15 mouse cellular contexts compared by ENCODE assay signal in the genomic region with DNA sequence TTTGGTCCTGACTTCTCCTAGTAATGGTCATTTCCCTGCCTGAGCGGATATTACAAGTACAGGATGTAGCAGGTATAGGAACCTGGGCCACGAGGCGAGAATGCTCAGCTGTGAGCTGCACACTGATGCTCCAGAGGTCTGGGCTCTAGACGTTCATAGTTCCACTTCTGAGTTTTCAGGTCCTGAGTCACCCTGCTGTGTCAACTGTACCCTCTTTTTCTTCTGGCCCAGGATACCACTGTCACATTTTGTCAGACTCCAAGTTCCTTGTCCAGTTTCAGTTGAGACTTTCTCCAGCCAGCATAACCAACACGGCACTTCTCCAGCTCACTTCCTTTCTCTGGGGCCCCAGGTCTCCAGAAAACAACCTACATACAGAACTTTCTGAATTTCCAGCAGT. TPM values are rescaled to one million over a fixed set of nuclear protein-coding genes. Genes with fewer than 3 reads are reported as not detected.
A peak's percentile ranks its signal among the peaks of the same experiment; 100 is the strongest.
DNase-seq lines count a peak whose midpoint lies in the region; ATAC-seq and TF ChIP-seq lines count a peak whose summit lies in the region.
"Had no signal": no experiment of that assay in that cellular context is flagged by ENCODE, and none has a peak within 500 bp of the region (broad histone marks: within the 10 kb centered on the region; RNA-seq: fewer than 3 reads in every experiment).

No protein-coding gene starts in this region.

- no peak for TF ChIP-seq POLR2A in CH12.LX (IDR thresholded peaks at IDR 0.05; ENCODE audit: low read depth, low read length)

- H3K79me2 ChIP-seq in CH12.LX (replicated peaks; ENCODE audit: control insufficient read depth, extremely low read depth, insufficient read depth, poor library complexity, severe bottlenecking), result no peaks in the 10 kb centered on the region

- H3K4me3 ChIP-seq in liver, embryonic 13.5 days (replicated peaks), result no peak overlapping the region
- no peak overlapping the region for H3K4me3 ChIP-seq in CH12.LX (replicated peaks in 1 of 3; ENCODE audit: low read depth in 2 of 3, low read length in 2 of 3, poor library complexity in 1 of 3)
- no peak overlapping the region for H3K4me3 ChIP-seq in midbrain, embryonic 11.5 days (ENCODE audit: low read depth, low read length)
- H3K4me3 ChIP-seq: embryonic facial prominence, embryonic 15.5 days; limb, embryonic 10.5 days had no signal

- TF ChIP-seq RAD21 in CH12.LX (IDR thresholded peaks at IDR 0.05; ENCODE audit: low read depth, low read length), result no peak

- H3K27ac ChIP-seq in liver, embryonic 13.5 days, result peak overlapping the region; percentile 34; the same call in 1 of the 2 replicates
- H3K27ac ChIP-seq in CH12.LX (ENCODE audit: insufficient read depth, low read depth), result peak overlapping the region; percentile 40; the same call in 1 of the 2 replicates
- no peak overlapping the region for H3K27ac ChIP-seq in midbrain, embryonic 11.5 days (ENCODE audit: low read depth, low read length)
- H3K27ac ChIP-seq: embryonic facial prominence, embryonic 15.5 days; limb, embryonic 10.5 days had no signal

- no peak for ATAC-seq in liver, embryonic 13.5 days (ENCODE audit: low read depth)
- ATAC-seq in granulocyte monocyte progenitor cell, adult 5-6 weeks (replicated peaks; ENCODE audit: poor library complexity, severe bottlenecking), result peak; percentile 72
- ATAC-seq in midbrain, embryonic 11.5 days (ENCODE audit: low FRiP score), result no peak

- in situ Hi-C loops in CH12.LX (cut with MboI; ENCODE audit: low pct_ligation_motif_present, low pct_unique_long_range_greater_than_20kb, low sequenced_read_pairs), result no loop called here

- H3K36me3 ChIP-seq in liver, embryonic 13.5 days, result no peaks in the 10 kb centered on the region
- no peaks in the 10 kb centered on the region for H3K36me3 ChIP-seq in CH12.LX (replicated peaks in 1 of 2; ENCODE audit: control insufficient read depth in 1 of 2, insufficient read depth in 1 of 2, low read length in 1 of 2)
- no peaks in the 10 kb centered on the region for H3K36me3 ChIP-seq in midbrain, embryonic 11.5 days (ENCODE audit: control insufficient read depth, insufficient read depth, low read length)
- H3K36me3 ChIP-seq: embryonic facial prominence, embryonic 15.5 days; limb, embryonic 10.5 days had no signal

- TF ChIP-seq EP300 in CH12.LX (IDR thresholded peaks at IDR 0.05; ENCODE audit: low read length), result peak; percentile 34; the same call in 1 of the 2 replicates

- H3K9ac ChIP-seq in liver, embryonic 13.5 days, result no peak overlapping the region
- 0 out of 2 replicates have a peak overlapping the region, but pooled peaks have one; percentile 14 for H3K9ac ChIP-seq in CH12.LX (ENCODE audit: insufficient read depth, low read depth)
- no peak overlapping the region for H3K9ac ChIP-seq in midbrain, embryonic 11.5 days (ENCODE audit: low read length)
- H3K9ac ChIP-seq: embryonic facial prominence, embryonic 15.5 days had no signal

- TF ChIP-seq CTCF in CH12.LX (conservative IDR thresholded peaks at IDR 0.05 in 1 of 2, IDR thresholded peaks at IDR 0.05 in 1 of 2; ENCODE audit: low read depth in 2 of 2, low read length in 2 of 2), result no peak

- WGBS in liver, embryonic 13.5 days (ENCODE audit: insufficient replicate concordance), result 46% methylated on average over 5 of the region's 5 CpGs
- 89% methylated on average over 5 of the region's 5 CpGs for WGBS in midbrain, embryonic 11.5 days

- H3K9me3 ChIP-seq in liver, embryonic 13.5 days (replicated peaks), result no peaks in the 10 kb centered on the region
- no peaks in the 10 kb centered on the region for H3K9me3 ChIP-seq in CH12.LX (replicated peaks; ENCODE audit: low read length)
- H3K9me3 ChIP-seq in midbrain, embryonic 11.5 days (ENCODE audit: control insufficient read depth, low read length), result no peaks in the 10 kb centered on the region
- H3K9me3 ChIP-seq: embryonic facial prominence, embryonic 15.5 days; limb, embryonic 10.5 days had no signal

- dilution Hi-C loops in CH12.LX (cut with MboI; ENCODE audit: extremely low pct_ligation_motif_present, extremely low pct_unique_long_range_greater_than_20kb, low sequenced_read_pairs), result no loop called here

- no peaks in the 10 kb centered on the region for H3K27me3 ChIP-seq in liver, embryonic 13.5 days
- no peaks in the 10 kb centered on the region for H3K27me3 ChIP-seq in CH12.LX (replicated peaks)
- H3K27me3 ChIP-seq in midbrain, embryonic 11.5 days (ENCODE audit: control insufficient read depth, insufficient read depth, low read length), result no peaks in the 10 kb centered on the region
- H3K27me3 ChIP-seq: embryonic facial prominence, embryonic 15.5 days had no signal

- DNase-seq in liver, embryonic 13.5 days, result no peak
- DNase-seq in liver (no peak), CH12.LX (ENCODE audit: extremely low read depth) (peak; percentile 24)
- peak; percentile 28 for DNase-seq in naive thymus-derived CD4-positive, alpha-beta T cell, adult 2 months (ENCODE audit: low read depth)
- DNase-seq in retina, postnatal 1 day, result no peak
- DNase-seq in midbrain, embryonic 11.5 days (ENCODE audit: low spot score, missing footprints), result no peak
- DNase-seq: cerebellum, adult 8-10 months; gastrocnemius, postnatal 36 days; kidney, postnatal 14 days; lung, adult 18-20 months; right cerebral cortex, adult 18-20 months had no signal

- no peak overlapping the region for H3K4me2 ChIP-seq in liver, embryonic 13.5 days
- peak overlapping the region; percentile 74 for H3K4me2 ChIP-seq in CH12.LX (ENCODE audit: insufficient read depth, low read depth, poor library complexity, severe bottlenecking)
- no peak overlapping the region for H3K4me2 ChIP-seq in midbrain, embryonic 11.5 days
- H3K4me2 ChIP-seq: embryonic facial prominence, embryonic 15.5 days; heart, embryonic 11.5 days had no signal

- H3K4me1 ChIP-seq in liver, embryonic 13.5 days (replicated peaks), result peaks cover 22% of the 10 kb centered on the region; the same call in 1 of the 2 replicates
- H3K4me1 ChIP-seq in CH12.LX (ENCODE audit: control insufficient read depth in 1 of 2, insufficient read depth in 2 of 2), result peaks cover 17 to 72% of the 10 kb centered on the region in 2 experiments
- no peaks in the 10 kb centered on the region for H3K4me1 ChIP-seq in midbrain, embryonic 11.5 days (ENCODE audit: control insufficient read depth, insufficient read depth, low read length)
- H3K4me1 ChIP-seq: embryonic facial prominence, embryonic 15.5 days had no signal

TF ChIP-seq in CH12.LX, 34 proteins besides CTCF, POLR2A, EP300 and RAD21 (continues in another document):
- TF ChIP-seq TCF12 (IDR thresholded peaks at IDR 0.05; ENCODE audit: low read depth, low read length) (0 out of 2 replicates have a peak, but pooled peaks have one; percentile 28), ZMIZ1 (IDR thresholded peaks at IDR 0.05; ENCODE audit: low read depth, low read length) (no peak), SIN3A (IDR thresholded peaks at IDR 0.05; ENCODE audit: low read length) (no peak; the same call in 1 of the 2 replicates), E2F4 (IDR thresholded peaks at IDR 0.05; ENCODE audit: insufficient replicate concordance, low read depth, low read length) (no peak), RCOR1 (conservative IDR thresholded peaks at IDR 0.05; ENCODE audit: low read depth, low read length) (0 out of 2 replicates have a peak, but pooled peaks have one; percentile 21), ZKSCAN1 (IDR thresholded peaks at IDR 0.05; ENCODE audit: borderline replicate concordance, low read depth, low read length) (no peak), ETS1 (conservative IDR thresholded peaks at IDR 0.05; ENCODE audit: low read depth, low read length) (0 out of 2 replicates have a peak, but pooled peaks have one; percentile 28), POLR2AphosphoS2 (IDR thresholded peaks at IDR 0.05; ENCODE audit: low read depth, low read length) (no peak), UBTF (IDR thresholded peaks at IDR 0.05; ENCODE audit: low read depth, low read length) (no peak), MAX (IDR thresholded peaks at IDR 0.05; ENCODE audit: low read length) (peak; percentile 40; the same call in 1 of the 2 replicates), CHD1 (IDR thresholded peaks at IDR 0.05; ENCODE audit: low read depth, low read length) (no peak), MYC (IDR thresholded peaks at IDR 0.05; ENCODE audit: low read depth, low read length) (no peak), USF2 (conservative IDR thresholded peaks at IDR 0.05; ENCODE audit: low read depth, low read length) (no peak), PAX5 (IDR thresholded peaks at IDR 0.05; ENCODE audit: low read length) (no peak), BHLHE40 (IDR thresholded peaks at IDR 0.05; ENCODE audit: low read depth, low read length) (peak; percentile 30; the same call in 1 of the 2 replicates), HCFC1 (IDR thresholded peaks at IDR 0.05; ENCODE audit: low read depth, low read length) (no peak), JUND (conservative IDR thresholded peaks at IDR 0.05; ENCODE audit: low read depth, low read length) (no peak), ZC3H11A (IDR thresholded peaks at IDR 0.05; ENCODE audit: low read depth, low read length) (no peak), MXI1 (IDR thresholded peaks at IDR 0.05; ENCODE audit: low read depth, low read length) (0 out of 2 replicates have a peak, but pooled peaks have one; percentile 14), TBP (conservative IDR thresholded peaks at IDR 0.05; ENCODE audit: low read depth, low read length) (no peak), NRF1 (IDR thresholded peaks at IDR 0.05; ENCODE audit: low read depth, low read length) (no peak), GABPA (IDR thresholded peaks at IDR 0.05; ENCODE audit: insufficient replicate concordance, low read depth, low read length) (no peak)

RNA-seq across cellular contexts. Expression of gene Inpp1, which starts 15.8 kb away (rescaled TPM):
- polyA plus RNA-seq in liver, embryonic 13.5 days (2015; fragmentation: Nextera tagmentation; extraction: Ambion mirVana), result 3.3 and 3.7 TPM in 2 replicates
- 13.6 and 14.8 TPM in 2 replicates for total RNA-seq in CH12.LX (2012; rRNA removed)
- 10.0 and 13.0 TPM in 2 replicates for total RNA-seq in CH12.LX (2014; rRNA removed)
- polyA plus RNA-seq in CH12.LX (2012; ENCODE audit: insufficient read length, low read depth), result 9.2 and 10.5 TPM in 2 replicates
- total RNA-seq in granulocyte monocyte progenitor cell, adult 5-6 weeks (2014; fragmentation: Nextera tagmentation), result 10.3 and 12.8 TPM in 2 replicates
- total RNA-seq in granulocyte monocyte progenitor cell, adult 5-6 weeks (2017), result 7.0 and 26.7 TPM in 2 replicates
- polyA plus RNA-seq in midbrain, embryonic 11.5 days (2014; fragmentation: Nextera tagmentation; extraction: Ambion mirVana), result 9.8 and 11.6 TPM in 2 replicates

RNA-seq across cellular contexts. Expression of gene Hibch, which starts 43.1 kb away (rescaled TPM):
- 18.6 and 21.9 TPM in 2 replicates for polyA plus RNA-seq in liver, embryonic 13.5 days (2015; fragmentation: Nextera tagmentation; extraction: Ambion mirVana)
- total RNA-seq in CH12.LX (2012; rRNA removed) (14.5 and 17.1 TPM in 2 replicates), CH12.LX (2014; rRNA removed) (31.9 and 32.3 TPM in 2 replicates)
- polyA plus RNA-seq in CH12.LX (2012; ENCODE audit: insufficient read length, low read depth), result 20.6 and 32.1 TPM in 2 replicates
- 32.2 and 47.1 TPM in 2 replicates for total RNA-seq in granulocyte monocyte progenitor cell, adult 5-6 weeks (2014; fragmentation: Nextera tagmentation)
- total RNA-seq in granulocyte monocyte progenitor cell, adult 5-6 weeks (2017), result 95.6 and 101 TPM in 2 replicates
- polyA plus RNA-seq in midbrain, embryonic 11.5 days (2014; fragmentation: Nextera tagmentation; extraction: Ambion mirVana), result 29.2 and 34.3 TPM in 2 replicates

Comparison
In these comparisons a context has a peak if more than half of its experiments do, and no peak if none do; other contexts are left out.
1. DNase-seq: peak in CH12.LX (single experiment) and naive thymus-derived CD4-positive, alpha-beta T cell, adult 2 months (single experiment); none in liver, embryonic 13.5 days (single experiment), liver (single experiment), retina, postnatal 1 day (single experiment) and midbrain, embryonic 11.5 days (single experiment).